Mouse (Mus musculus) lung, adult 2 months (tissue): Measurements from ENCODE around the gene 1700013G24Rik.

ENCODE experiments used
- CTCF ChIP-seq: fragments of 200-500 bp; IDR thresholded peaks from 2 replicates; pipeline ENCODE4 v1.5.1; 2011; ENCODE audit warnings: mild to moderate bottlenecking, low read length, control low read depth; ENCODE audit not compliant: insufficient read depth
- POLR2A ChIP-seq: fragments of 200-500 bp; IDR thresholded peaks from 2 replicates; pipeline ENCODE4 v1.6.1; 2011; ENCODE audit warnings: low read depth, mild to moderate bottlenecking, control low read depth, low read length, borderline replicate concordance; ENCODE audit errors: extremely low read depth

- TF ChIP-seq CTCF (no peak), POLR2A (no peak)
Observed at GRCm38 (mm10) chr4:137469845-137470692, 17.0 kb downstream of the 1700013G24Rik start.
